8 mouse cellular contexts compared by ENCODE assay signal in genomic region chr5:88888413-88888700, GRCm38 (mm10). TPM values are rescaled to one million over a fixed set of nuclear protein-coding genes. Genes with fewer than 3 reads are reported as not detected.
A peak's percentile ranks its signal among the peaks of the same experiment; 100 is the strongest.
DNase-seq lines count a peak whose midpoint lies in the region; ATAC-seq and TF ChIP-seq lines count a peak whose summit lies in the region.

No protein-coding gene starts in this region.

- no peak for TF ChIP-seq CTCF in cerebellum, adult 2 months (IDR thresholded peaks at IDR 0.05; ENCODE audit: borderline replicate concordance, insufficient read depth, low read depth, low read length)

- peak overlapping the region; percentile 75 for H3K4me3 ChIP-seq in cerebellum, adult 2 months (replicated peaks; ENCODE audit: insufficient read depth, low read depth, low read length)
- H3K4me3 ChIP-seq in neural tube, embryonic 11.5 days (ENCODE audit: low read depth, low read length), result peak overlapping the region; percentile 78
- 0 out of 2 replicates have a peak overlapping the region, but pooled peaks have one; percentile 63 for H3K4me3 ChIP-seq in liver, embryonic 12.5 days
- peak overlapping the region; percentile 80 for H3K4me3 ChIP-seq in stomach, embryonic 16.5 days (replicated peaks; ENCODE audit: low read length)

- no peaks in the 10 kb centered on the region for H3K27me3 ChIP-seq in cerebellum, adult 2 months (ENCODE audit: control insufficient read depth, insufficient read depth, low read length)
- H3K27me3 ChIP-seq in neural tube, embryonic 11.5 days (ENCODE audit: control insufficient read depth, insufficient read depth, low read length), result peaks cover 3% of the 10 kb centered on the region; the same call in 1 of the 2 replicates
- H3K27me3 ChIP-seq in liver, embryonic 12.5 days (replicated peaks), result peaks cover 55% of the 10 kb centered on the region
- H3K27me3 ChIP-seq in stomach, embryonic 16.5 days (ENCODE audit: control insufficient read depth, insufficient read depth, low read length), result no peaks in the 10 kb centered on the region; the same call in 1 of the 2 replicates

- no peak for ATAC-seq in neural tube, embryonic 11.5 days (ENCODE audit: insufficient read depth, low FRiP score, low TSS enrichment)
- ATAC-seq in liver, embryonic 12.5 days, result no peak
- ATAC-seq in stomach, embryonic 16.5 days (ENCODE audit: insufficient read depth, low FRiP score), result no peak

- H3K9me3 ChIP-seq in neural tube, embryonic 11.5 days (ENCODE audit: control insufficient read depth, low read length), result no peaks in the 10 kb centered on the region
- H3K9me3 ChIP-seq in liver, embryonic 12.5 days (replicated peaks), result no peaks in the 10 kb centered on the region
- H3K9me3 ChIP-seq in stomach, embryonic 16.5 days (replicated peaks; ENCODE audit: control insufficient read depth, low read length), result no peaks in the 10 kb centered on the region

- WGBS in cerebellum, adult 2 months, result 31% methylated on average over 8 of the region's 8 CpGs
- WGBS in neural tube, embryonic 11.5 days, result 46% methylated on average over 8 of the region's 8 CpGs
- WGBS in liver, embryonic 12.5 days (ENCODE audit: insufficient replicate concordance), result 22% methylated on average over 8 of the region's 8 CpGs
- 29% methylated on average over 8 of the region's 8 CpGs for WGBS in stomach, embryonic 16.5 days

- no peak for TF ChIP-seq POLR2A in cerebellum, adult 2 months (IDR thresholded peaks at IDR 0.05; ENCODE audit: borderline replicate concordance, insufficient read depth, low read length)

- no peak for DNase-seq in cerebellum, adult 2 months
- no peak for DNase-seq in cerebellum, adult 18-20 months
- no peak for DNase-seq in neural tube, embryonic 11.5 days (ENCODE audit: low spot score)
- DNase-seq in neural tube, embryonic 10.5 days (ENCODE audit: extremely low spot score, low spot score), result no peak
- no peak for DNase-seq in right cerebral cortex, postnatal 14 days
- DNase-seq in spleen, adult 12 weeks (ENCODE audit: low spot score), result no peak

- H3K36me3 ChIP-seq in neural tube, embryonic 11.5 days (ENCODE audit: control insufficient read depth, insufficient read depth, low read length), result no peaks in the 10 kb centered on the region
- no peaks in the 10 kb centered on the region for H3K36me3 ChIP-seq in liver, embryonic 12.5 days
- no peaks in the 10 kb centered on the region for H3K36me3 ChIP-seq in stomach, embryonic 16.5 days (ENCODE audit: control insufficient read depth, insufficient read depth, low read length)

- no peak overlapping the region for H3K9ac ChIP-seq in neural tube, embryonic 11.5 days (ENCODE audit: low read length)
- no peak overlapping the region for H3K9ac ChIP-seq in liver, embryonic 12.5 days
- peak overlapping the region; percentile 87 for H3K9ac ChIP-seq in stomach, embryonic 16.5 days (ENCODE audit: low read length)

- H3K27ac ChIP-seq in cerebellum, adult 2 months (ENCODE audit: insufficient read depth, low read length), result peak overlapping the region; percentile 25; the same call in 1 of the 2 replicates
- H3K27ac ChIP-seq in neural tube, embryonic 11.5 days (ENCODE audit: low read depth, low read length), result no peak overlapping the region
- no peak overlapping the region for H3K27ac ChIP-seq in liver, embryonic 12.5 days
- peak overlapping the region; percentile 41; the same call in 1 of the 2 replicates for H3K27ac ChIP-seq in stomach, embryonic 16.5 days (ENCODE audit: low read length)

- peak overlapping the region; percentile 84 for H3K4me2 ChIP-seq in neural tube, embryonic 11.5 days (ENCODE audit: low read depth)
- peak overlapping the region; percentile 76 for H3K4me2 ChIP-seq in liver, embryonic 12.5 days
- peak overlapping the region; percentile 91 for H3K4me2 ChIP-seq in stomach, embryonic 16.5 days (ENCODE audit: low read depth, low read length)

- peaks cover 17% of the 10 kb centered on the region; the same call in 1 of the 2 replicates for H3K4me1 ChIP-seq in cerebellum, adult 2 months (ENCODE audit: control insufficient read depth, insufficient read depth, low read length)
- H3K4me1 ChIP-seq in neural tube, embryonic 11.5 days (ENCODE audit: control insufficient read depth, insufficient read depth, low read length), result no peaks in the 10 kb centered on the region
- peaks cover 12% of the 10 kb centered on the region; the same call in 1 of the 2 replicates for H3K4me1 ChIP-seq in liver, embryonic 12.5 days
- peaks cover 11% of the 10 kb centered on the region for H3K4me1 ChIP-seq in stomach, embryonic 16.5 days (ENCODE audit: control insufficient read depth, insufficient read depth, low read length)

RNA-seq across cellular contexts. Expression of gene Slc4a4, which starts 1.7 kb away (rescaled TPM):
- polyA plus RNA-seq in cerebellum, adult 2 months (2012; rRNA removed), result 114 and 118 TPM in 2 replicates
- polyA plus RNA-seq in neural tube, embryonic 11.5 days (2014; fragmentation: Nextera tagmentation; extraction: Ambion mirVana), result 1.7 and 2.6 TPM in 2 replicates
- polyA plus RNA-seq in liver, embryonic 12.5 days (2016; fragmentation: Nextera tagmentation; extraction: Ambion mirVana), result 1.4 and 1.6 TPM in 2 replicates
- 1.8 and 2.6 TPM in 2 replicates for polyA plus RNA-seq in stomach, embryonic 16.5 days (2015; fragmentation: Nextera tagmentation; extraction: Ambion mirVana)

Comparison
In these comparisons a context has a peak if more than half of its experiments do, and no peak if none do; other contexts are left out.
1. H3K27ac ChIP-seq: peak in cerebellum, adult 2 months (single experiment) and stomach, embryonic 16.5 days (single experiment); none in neural tube, embryonic 11.5 days (single experiment) and liver, embryonic 12.5 days (single experiment).
2. RNA of gene Slc4a4, which starts 1.7 kb away (polyA plus RNA-seq): 114 to 118 TPM in cerebellum, adult 2 months; 1.8 to 2.6 TPM in stomach, embryonic 16.5 days, 1.7 to 2.6 TPM in neural tube, embryonic 11.5 days and 1.4 to 1.6 TPM in liver, embryonic 12.5 days; every median in the first group is over 10 times any median in the second.
3. Peak in every context shown above with its lines, with median percentiles within 50 percentile points of each other: H3K4me3 ChIP-seq and H3K4me2 ChIP-seq.